Mouse (Mus musculus): Measurements from ENCODE around the gene Hist3h2ba. TPM values are rescaled to one million over a fixed set of nuclear protein-coding genes. Genes with fewer than 3 reads are reported as not detected.

The Hist3h2ba gene
- polyA plus RNA-seq, 1 experiment from 2014 or later: 31.7 TPM

GRCm38 (mm10) chr11:58958536-58958935 is 9.8 kb downstream of the Hist3h2ba start:
- H3K4me2 ChIP-seq: no peak overlapping the region
- 88% methylated on average over 6 of the region's 6 CpGs for WGBS
- H3K4me1 ChIP-seq: peaks cover 30% of the 10 kb centered on the region
- ATAC-seq (ENCODE audit: insufficient number of reproducible peaks, low FRiP score, low TSS enrichment, low read depth): no peak
- peaks cover 10% of the 10 kb centered on the region for H3K36me3 ChIP-seq
- H3K27me3 ChIP-seq: peaks cover 23% of the 10 kb centered on the region
- no peak overlapping the region for H3K4me3 ChIP-seq
- no peak overlapping the region for H3K9ac ChIP-seq
- no peaks in the 10 kb centered on the region for H3K9me3 ChIP-seq
- no peak overlapping the region for H3K27ac ChIP-seq

GRCm38 (mm10) chr11:58959186-58959825 is 10.6 kb downstream of the Hist3h2ba start:
- Histone ChIP-seq H3K4me3 (peak overlapping the region; percentile 49), H3K27ac (no peak overlapping the region), H3K9ac (peak overlapping the region; percentile 26; the same call in 1 of the 2 replicates), H3K9me3 (no peaks in the 10 kb centered on the region), H3K36me3 (peaks cover 10% of the 10 kb centered on the region), H3K27me3 (peaks cover 30% of the 10 kb centered on the region), H3K4me2 (peak overlapping the region; percentile 89), H3K4me1 (peaks cover 26% of the 10 kb centered on the region)
- no peak for ATAC-seq (ENCODE audit: insufficient number of reproducible peaks, low FRiP score, low TSS enrichment, low read depth)
- WGBS: 36% methylated on average over 15 of the region's 15 CpGs

GRCm38 (mm10) chr11:58959921-58960465 is 11.3 kb downstream of the Hist3h2ba start:
- H3K4me3 ChIP-seq: peak overlapping the region; percentile 49
- H3K4me1 ChIP-seq: peaks cover 26% of the 10 kb centered on the region
- 0 out of 2 replicates have a peak overlapping the region, but pooled peaks have one; percentile 27 for H3K27ac ChIP-seq
- ATAC-seq (ENCODE audit: insufficient number of reproducible peaks, low FRiP score, low TSS enrichment, low read depth): peak; percentile 62
- H3K27me3 ChIP-seq: peaks cover 36% of the 10 kb centered on the region
- no peaks in the 10 kb centered on the region for H3K9me3 ChIP-seq
- peaks cover 10% of the 10 kb centered on the region for H3K36me3 ChIP-seq
- peak overlapping the region; percentile 26; the same call in 1 of the 2 replicates for H3K9ac ChIP-seq
- peak overlapping the region; percentile 89 for H3K4me2 ChIP-seq
- WGBS: 4% methylated on average over 40 of the region's 40 CpGs

GRCm38 (mm10) chr11:58961364-58962177 is 12.9 kb downstream of the Hist3h2ba start:
- H3K4me1 ChIP-seq: peaks cover 21% of the 10 kb centered on the region
- peaks cover 10% of the 10 kb centered on the region for H3K36me3 ChIP-seq
- H3K4me2 ChIP-seq: no peak overlapping the region
- 56% methylated on average over 50 of the region's 50 CpGs for WGBS
- no peak overlapping the region for H3K27ac ChIP-seq
- no peak overlapping the region for H3K4me3 ChIP-seq
- no peaks in the 10 kb centered on the region for H3K9me3 ChIP-seq
- no peak overlapping the region for H3K9ac ChIP-seq
- no peak for ATAC-seq (ENCODE audit: insufficient number of reproducible peaks, low FRiP score, low TSS enrichment, low read depth)
- H3K27me3 ChIP-seq: peaks cover 36% of the 10 kb centered on the region

GRCm38 (mm10) chr11:58963543-58963942 is 14.8 kb downstream of the Hist3h2ba start:
- H3K9me3 ChIP-seq: no peaks in the 10 kb centered on the region
- peaks cover 10% of the 10 kb centered on the region for H3K4me1 ChIP-seq
- 36% methylated on average over 17 of the region's 17 CpGs for WGBS
- H3K4me3 ChIP-seq: no peak overlapping the region
- no peak overlapping the region for H3K4me2 ChIP-seq
- no peak overlapping the region for H3K9ac ChIP-seq
- peaks cover 6% of the 10 kb centered on the region for H3K36me3 ChIP-seq
- no peak for ATAC-seq (ENCODE audit: insufficient number of reproducible peaks, low FRiP score, low TSS enrichment, low read depth)
- no peak overlapping the region for H3K27ac ChIP-seq
- peaks cover 36% of the 10 kb centered on the region for H3K27me3 ChIP-seq

GRCm38 (mm10) chr11:58964216-58964615 is 15.5 kb downstream of the Hist3h2ba start:
- Histone ChIP-seq H3K9me3 (no peaks in the 10 kb centered on the region), H3K4me1 (peaks cover 10% of the 10 kb centered on the region), H3K4me2 (no peak overlapping the region), H3K27ac (no peak overlapping the region), H3K36me3 (peaks cover 6% of the 10 kb centered on the region), H3K27me3 (peaks cover 36% of the 10 kb centered on the region), H3K4me3 (no peak overlapping the region), H3K9ac (no peak overlapping the region)
- 82% methylated on average over 7 of the region's 7 CpGs for WGBS
- no peak for ATAC-seq (ENCODE audit: insufficient number of reproducible peaks, low FRiP score, low TSS enrichment, low read depth)

- Histone ChIP-seq H3K4me3 (no peak overlapping the region), H3K9ac (no peak overlapping the region), H3K36me3 (peaks cover 13% of the 10 kb centered on the region), H3K4me2 (no peak overlapping the region), H3K4me1 (peaks cover 1% of the 10 kb centered on the region; the same call in 1 of the 2 replicates), H3K27me3 (peaks cover 36% of the 10 kb centered on the region), H3K27ac (no peak overlapping the region), H3K9me3 (no peaks in the 10 kb centered on the region)
- ATAC-seq (ENCODE audit: insufficient number of reproducible peaks, low FRiP score, low TSS enrichment, low read depth): no peak
- 47% methylated on average over 12 of the region's 12 CpGs for WGBS
These were observed 16.5 kb downstream of the Hist3h2ba start for GRCm38 (mm10) chr11:58965001-58965760.

- no peaks in the 10 kb centered on the region for H3K4me1 ChIP-seq
- peaks cover 26% of the 10 kb centered on the region for H3K36me3 ChIP-seq
- no peak overlapping the region for H3K4me2 ChIP-seq
- H3K27me3 ChIP-seq: peaks cover 22% of the 10 kb centered on the region
- H3K27ac ChIP-seq: no peak overlapping the region
- no peak for ATAC-seq (ENCODE audit: insufficient number of reproducible peaks, low FRiP score, low TSS enrichment, low read depth)
- H3K9me3 ChIP-seq: no peaks in the 10 kb centered on the region
- H3K9ac ChIP-seq: no peak overlapping the region
- no peak overlapping the region for H3K4me3 ChIP-seq
- WGBS: 98% methylated on average over 1 of the region's 1 CpGs
These were observed 18.6 kb downstream of the Hist3h2ba start for GRCm38 (mm10) chr11:58967346-58967745.

GRCm38 (mm10) chr11:58968551-58968950 is 19.8 kb downstream of the Hist3h2ba start:
- peaks cover 13% of the 10 kb centered on the region for H3K27me3 ChIP-seq
- H3K4me2 ChIP-seq: no peak overlapping the region
- peaks cover 29% of the 10 kb centered on the region for H3K36me3 ChIP-seq
- ATAC-seq (ENCODE audit: insufficient number of reproducible peaks, low FRiP score, low TSS enrichment, low read depth): no peak
- 83% methylated on average over 7 of the region's 7 CpGs for WGBS
- no peak overlapping the region for H3K4me3 ChIP-seq
- no peaks in the 10 kb centered on the region for H3K4me1 ChIP-seq
- H3K9ac ChIP-seq: no peak overlapping the region
- H3K27ac ChIP-seq: no peak overlapping the region
- no peaks in the 10 kb centered on the region for H3K9me3 ChIP-seq

GRCm38 (mm10) chr11:58969027-58969426 is 20.3 kb downstream of the Hist3h2ba start:
- Histone ChIP-seq H3K4me2 (no peak overlapping the region), H3K4me1 (no peaks in the 10 kb centered on the region), H3K36me3 (peaks cover 29% of the 10 kb centered on the region), H3K9me3 (no peaks in the 10 kb centered on the region), H3K4me3 (no peak overlapping the region), H3K9ac (no peak overlapping the region), H3K27me3 (peaks cover 8% of the 10 kb centered on the region), H3K27ac (no peak overlapping the region)
- 85% methylated on average over 8 of the region's 8 CpGs for WGBS
- no peak for ATAC-seq (ENCODE audit: insufficient number of reproducible peaks, low FRiP score, low TSS enrichment, low read depth)

GRCm38 (mm10) chr11:58969659-58970058 is 20.9 kb downstream of the Hist3h2ba start:
- Histone ChIP-seq H3K4me3 (no peak overlapping the region), H3K36me3 (peaks cover 33% of the 10 kb centered on the region), H3K9me3 (no peaks in the 10 kb centered on the region), H3K9ac (no peak overlapping the region), H3K27me3 (peaks cover 3% of the 10 kb centered on the region; the same call in 1 of the 2 replicates), H3K4me1 (no peaks in the 10 kb centered on the region), H3K27ac (no peak overlapping the region), H3K4me2 (no peak overlapping the region)
- WGBS: 75% methylated on average over 6 of the region's 6 CpGs
- no peak for ATAC-seq (ENCODE audit: insufficient number of reproducible peaks, low FRiP score, low TSS enrichment, low read depth)
